Mouse (Mus musculus) heart, postnatal 0 days (tissue): ENCODE results near the gene Ackr2.

Source experiments
- CTCF ChIP-seq: IDR thresholded peaks from 2 replicates; pipeline ENCODE4 v1.5.1; 2016; ENCODE audit warnings: antibody characterized with exemption, control low read depth, low read depth
- EP300 ChIP-seq: IDR thresholded peaks from 2 replicates; pipeline ENCODE4 v1.6.1; 2016; ENCODE audit warnings: antibody characterized with exemption, low read depth

DNA sequence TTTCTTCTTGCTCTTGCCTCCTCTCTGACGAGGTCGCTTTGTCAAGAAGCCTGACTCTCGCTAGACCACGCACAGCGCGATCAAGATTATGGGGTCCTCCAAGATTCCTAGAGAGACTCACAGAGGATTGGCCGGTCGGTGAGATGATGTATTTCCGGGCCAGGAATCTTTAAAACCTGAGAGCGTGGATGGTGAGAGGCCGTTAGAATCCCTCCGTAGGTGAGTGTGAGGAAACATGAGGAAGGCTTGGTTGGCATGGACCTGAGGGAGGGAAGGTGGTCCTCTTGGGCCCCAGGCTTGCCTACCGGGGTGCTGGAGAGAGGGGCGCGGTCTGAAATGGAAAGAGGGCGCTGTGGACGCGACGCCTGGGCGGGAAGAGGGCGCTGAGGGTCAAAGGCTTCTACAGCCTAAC, 39.8 kb downstream of the Ackr2 start:
- TF ChIP-seq CTCF: no peak
- no peak for TF ChIP-seq EP300
